Mouse (Mus musculus): Measurements from ENCODE around the gene Gm9821.

- no peak for TF ChIP-seq CTCF (IDR thresholded peaks at IDR 0.05; ENCODE audit: insufficient read depth, low read length)
- 0 out of 2 replicates have a peak, but pooled peaks have one; percentile 27 for TF ChIP-seq POLR2A (IDR thresholded peaks at IDR 0.05; ENCODE audit: borderline replicate concordance, extremely low read depth, low read depth, low read length)
Observed at GRCm38 (mm10) chr2:91953825-91954224, 8.3 kb downstream of the Gm9821 start.

All from lung, adult 2 months (tissue).